Mouse (Mus musculus) Muller cell, postnatal 12 days (primary cell): ENCODE measurements around the gene Smco1.
"Not testable (repeated sequence)": the region's sequence is repeated elsewhere in the genome, so short reads cannot be mapped to it uniquely, and the experiment has no call there.

Experiments used
- DNase-seq: peaks from one replicate; pipeline ENCODE4 v3.0.0-alpha.2; 2015; ENCODE audit errors: inconsistent ontology term

The Smco1 gene

GRCm38 (mm10) chr16:32271291-32271690, at the start of gene Smco1:
Gene Smco1, plus strand, starts transcription at chr16:32271468.
- DNase-seq: no peak

DNA sequence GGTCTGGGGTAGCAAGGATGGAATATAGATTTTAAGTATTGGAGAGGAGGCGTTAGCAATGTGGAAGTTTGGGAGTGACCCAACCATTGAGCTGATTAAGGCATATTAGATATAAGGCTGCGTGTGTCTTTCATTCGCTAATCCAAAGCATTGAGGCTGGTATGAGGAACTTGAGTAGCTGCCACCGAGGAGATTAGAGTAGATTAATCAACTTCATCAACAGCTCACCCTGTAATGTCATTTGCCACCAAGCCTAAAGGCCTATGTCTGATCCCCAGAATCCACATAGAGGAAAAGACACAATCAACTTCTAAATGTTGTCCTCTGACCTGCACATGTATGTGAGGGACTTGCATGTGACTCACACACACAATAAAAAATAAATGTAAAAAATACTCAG, 49.5 kb upstream of the Smco1 start:
- DNase-seq: no peak

DNA sequence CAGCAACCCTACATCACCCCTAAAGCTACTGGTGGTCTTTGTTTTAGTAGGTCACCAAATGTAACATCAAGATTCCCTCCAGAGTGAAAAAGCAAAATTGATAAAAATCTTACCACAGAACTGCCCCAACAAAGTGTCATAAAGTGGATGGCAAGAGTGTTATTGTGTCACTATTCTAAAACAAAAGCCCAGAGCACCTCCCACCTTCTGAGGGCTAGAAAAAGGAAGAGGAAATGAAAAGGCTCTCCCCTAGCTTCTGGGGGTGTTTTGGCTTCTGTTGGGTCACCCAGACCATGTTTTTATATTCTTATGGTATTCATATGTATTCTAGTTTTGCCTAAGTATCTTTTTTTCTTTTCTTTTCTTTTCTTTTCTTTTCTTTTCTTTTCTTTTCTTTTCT, 48.9 kb upstream of the Smco1 start:
- no peak for DNase-seq

GRCm38 (mm10) chr16:32232050-32232449, 39.2 kb upstream of the Smco1 start:
- DNase-seq: not testable (repeated sequence)

DNA sequence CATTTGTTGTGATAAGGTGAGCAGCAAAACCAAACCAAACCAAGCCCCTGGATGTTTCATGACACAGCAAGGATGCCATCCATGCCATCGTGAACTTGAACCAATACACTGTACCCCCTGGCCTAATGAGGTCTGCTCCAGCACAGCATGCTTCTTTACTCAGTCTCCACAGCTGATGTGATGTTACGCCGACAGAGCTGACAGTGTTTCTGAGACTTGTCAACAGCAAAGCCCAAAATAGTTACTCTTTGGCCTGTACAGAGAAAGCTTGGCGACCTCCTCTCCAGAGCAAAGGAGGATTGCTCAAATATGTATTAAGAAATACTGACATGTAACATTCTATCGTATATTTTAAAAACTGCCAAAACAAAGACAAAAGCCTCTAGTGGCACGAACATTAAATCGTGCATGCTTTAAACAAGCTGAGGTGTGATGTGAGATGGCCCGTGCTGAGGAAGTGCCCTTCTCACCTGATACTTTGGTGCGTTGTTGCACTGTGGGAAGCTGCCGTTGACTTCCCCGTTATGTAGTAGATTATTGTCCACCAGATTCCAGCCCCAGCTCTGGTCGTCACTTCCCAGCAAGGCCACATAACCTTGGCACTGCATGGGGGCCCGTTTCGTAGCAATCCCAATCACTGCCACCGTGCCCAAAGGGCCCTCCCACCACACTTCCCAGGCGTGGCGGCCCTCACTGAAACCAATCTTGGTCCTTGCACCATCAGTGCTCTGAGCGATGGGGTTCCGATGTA, 33.2 kb upstream of the Smco1 start:
- DNase-seq: no peak

DNA sequence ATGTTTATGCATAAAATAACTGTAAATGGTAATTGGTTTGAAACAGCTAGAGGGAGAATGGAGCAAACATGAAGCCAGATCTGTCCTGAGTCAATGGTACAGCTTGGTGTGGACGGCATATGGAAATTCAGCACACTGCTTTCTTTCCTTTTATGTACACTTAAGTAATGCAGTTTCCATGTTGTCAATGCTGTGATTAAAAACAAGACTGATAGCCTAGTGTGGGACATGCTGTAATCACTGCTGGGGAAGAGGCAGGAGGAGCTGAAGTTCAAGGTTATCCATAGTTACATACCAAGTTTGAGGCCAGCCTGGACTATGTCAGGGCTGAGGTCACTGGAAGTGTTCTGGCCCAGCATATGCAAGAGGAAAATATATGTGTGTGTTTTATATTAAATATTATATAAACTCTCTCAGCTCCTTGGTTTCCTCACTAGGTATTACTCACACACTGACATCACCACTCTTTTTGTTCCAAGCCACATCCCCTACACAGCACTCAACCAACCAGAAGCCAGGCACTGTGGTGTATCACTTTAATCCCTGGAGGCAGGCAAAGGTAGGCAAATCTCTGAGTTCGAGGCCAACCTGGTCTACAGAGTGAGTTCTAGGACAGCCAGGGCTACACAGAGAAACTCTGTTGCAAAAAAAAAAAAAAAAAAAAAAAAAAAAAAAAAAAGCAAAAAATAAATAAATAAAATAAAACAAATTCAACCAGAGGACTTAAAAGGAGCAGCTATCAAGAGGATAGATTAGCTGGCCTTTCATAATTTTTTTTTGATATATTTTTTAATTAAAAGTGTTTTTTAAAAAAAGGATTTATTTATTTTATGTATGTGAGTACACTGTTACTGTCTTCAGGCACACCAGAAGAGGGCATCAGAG, 31.6 kb upstream of the Smco1 start:
- no peak for DNase-seq

DNA sequence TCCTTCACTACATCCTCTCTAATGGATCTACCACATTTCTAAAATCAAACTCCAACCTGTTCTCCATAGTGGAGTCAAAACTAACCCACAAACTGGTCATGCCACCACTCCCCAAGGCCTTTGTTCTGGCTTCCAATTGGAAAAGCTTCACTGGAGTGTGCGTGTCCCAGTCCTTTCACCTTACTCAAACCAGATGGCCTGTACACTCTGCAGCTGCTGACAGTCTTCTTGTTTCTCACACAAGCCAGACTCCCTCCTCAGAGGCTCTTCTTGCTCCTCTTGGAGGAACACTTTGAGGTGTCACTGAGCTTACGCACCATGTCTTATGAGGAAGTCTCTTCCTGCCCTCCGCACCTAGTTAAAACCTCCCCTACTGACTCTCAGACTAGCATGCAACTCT, 27.4 kb upstream of the Smco1 start:
- no peak for DNase-seq

- peak; percentile 45 for DNase-seq
These were observed 24.9 kb upstream of the Smco1 start for GRCm38 (mm10) chr16:32246351-32246791.

DNA sequence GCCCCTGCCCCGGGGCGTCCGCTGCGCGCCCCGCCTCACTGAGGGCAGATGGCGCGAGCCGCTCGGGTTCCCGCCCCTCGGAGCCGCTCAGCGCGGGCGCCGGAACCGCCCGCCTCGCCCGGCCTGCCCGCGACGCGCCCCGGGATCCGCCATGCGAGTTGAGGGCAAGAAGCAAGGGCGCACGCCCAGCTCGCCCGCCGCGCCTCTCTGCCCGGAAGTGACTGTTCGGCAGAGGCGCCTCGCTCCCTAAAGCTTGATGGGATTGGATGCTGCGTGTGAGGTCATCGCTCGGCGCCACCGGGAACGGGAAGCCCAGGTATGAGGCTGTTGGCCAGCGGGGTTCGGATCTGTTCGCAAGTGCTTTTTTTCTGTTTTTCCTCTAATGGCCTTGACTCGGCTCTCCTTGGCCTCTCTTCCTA, 24.3 kb upstream of the Smco1 start, which contains the start of the genes Fbxo45 and Wdr53:
Gene Fbxo45 (minus strand): TSS at position 207 of the 419 bp plus-strand sequence.
Gene Wdr53 (plus strand): TSS at position 276 of the 419 bp plus-strand sequence.
- peak; percentile 98 for DNase-seq

- DNase-seq: not testable (repeated sequence)
These were observed 7.0 kb upstream of the Smco1 start for GRCm38 (mm10) chr16:32264225-32264624.

DNA sequence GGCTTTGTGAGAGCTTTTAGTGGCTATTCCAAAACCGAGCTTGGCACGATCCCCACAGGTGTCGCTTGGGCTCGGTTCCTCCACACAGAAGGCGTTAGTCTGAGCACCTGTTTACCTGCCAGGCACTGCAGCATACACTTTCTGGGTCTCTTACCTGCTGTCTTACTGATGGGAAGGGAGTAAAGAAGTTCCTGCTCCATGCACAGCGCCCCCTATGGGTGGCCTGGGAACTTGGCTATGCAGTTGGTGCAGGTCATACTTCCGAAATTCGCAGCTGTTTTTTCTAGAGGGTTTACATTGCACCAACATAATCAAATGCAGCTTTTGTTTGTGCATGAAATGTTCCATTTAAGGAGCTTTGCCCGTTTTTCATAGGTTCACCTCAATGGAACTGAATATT, 2.1 kb downstream of the Smco1 start:
- no peak for DNase-seq

DNA sequence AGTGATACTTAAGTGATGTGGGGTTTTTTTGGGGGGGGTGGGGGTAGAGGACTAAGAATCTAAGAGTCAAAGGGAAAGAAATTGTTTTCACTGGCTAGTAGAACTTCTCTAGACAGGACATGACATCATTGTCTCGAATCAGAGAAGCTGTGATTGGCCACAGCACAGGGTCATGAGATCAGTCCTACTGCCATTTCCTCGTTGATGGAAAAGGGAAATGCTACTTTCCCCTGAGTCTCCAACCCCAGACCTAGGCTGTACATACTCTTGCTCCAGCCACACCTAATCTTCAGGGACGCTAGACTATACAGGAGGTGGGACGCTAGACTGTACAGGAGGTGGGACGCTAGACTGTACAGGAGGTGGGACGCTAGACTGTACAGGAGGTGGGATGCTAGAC, 3.8 kb downstream of the Smco1 start:
- no peak for DNase-seq

DNA sequence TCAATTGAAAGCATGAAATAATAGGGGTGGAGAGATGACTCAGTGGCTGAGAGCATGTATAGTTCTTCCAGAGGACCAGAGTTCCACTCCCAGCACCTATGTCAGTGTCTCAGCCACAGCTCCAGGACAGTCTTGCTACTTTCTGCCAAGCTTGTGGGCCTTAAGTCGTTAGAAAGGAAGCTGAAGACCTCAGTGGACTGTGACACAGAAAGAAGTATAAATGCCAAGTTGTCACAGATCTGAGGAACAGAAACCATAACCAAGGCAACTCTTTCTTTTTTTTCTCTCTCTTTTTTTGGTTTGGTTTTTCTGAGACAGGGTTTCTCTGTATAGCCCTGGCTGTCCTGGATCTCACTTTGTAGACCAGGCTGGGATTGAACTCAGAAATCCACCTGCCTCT, 4.6 kb downstream of the Smco1 start:
- no peak for DNase-seq

- DNase-seq: peak; percentile 91
These were observed 6.3 kb downstream of the Smco1 start, which contains the start of gene Rnf168 for GRCm38 (mm10) chr16:32277308-32278256. Gene Rnf168, plus strand, starts transcription at chr16:32277459.

GRCm38 (mm10) chr16:32278396-32278795, 7.1 kb downstream of the Smco1 start:
- no peak for DNase-seq

DNA sequence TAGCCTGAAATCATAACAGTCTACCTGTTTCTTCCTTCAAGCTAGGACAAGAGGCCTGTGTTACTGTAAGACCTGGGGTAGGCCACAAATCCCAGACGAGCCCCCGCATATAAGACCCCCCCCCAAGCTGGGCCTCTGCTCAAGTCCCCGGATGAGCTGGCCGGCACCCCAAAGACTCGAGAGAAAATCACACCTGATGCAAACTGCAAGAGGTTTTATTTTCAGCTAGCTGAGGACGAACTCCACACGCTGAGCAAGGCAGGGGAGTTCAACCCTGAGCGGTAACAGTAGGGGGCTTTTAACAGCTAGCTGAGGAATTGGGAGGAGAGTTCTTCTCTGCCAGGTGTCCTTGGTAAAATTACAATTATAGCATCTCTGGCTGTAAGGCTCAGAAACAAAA, 8.9 kb downstream of the Smco1 start:
- no peak for DNase-seq

DNA sequence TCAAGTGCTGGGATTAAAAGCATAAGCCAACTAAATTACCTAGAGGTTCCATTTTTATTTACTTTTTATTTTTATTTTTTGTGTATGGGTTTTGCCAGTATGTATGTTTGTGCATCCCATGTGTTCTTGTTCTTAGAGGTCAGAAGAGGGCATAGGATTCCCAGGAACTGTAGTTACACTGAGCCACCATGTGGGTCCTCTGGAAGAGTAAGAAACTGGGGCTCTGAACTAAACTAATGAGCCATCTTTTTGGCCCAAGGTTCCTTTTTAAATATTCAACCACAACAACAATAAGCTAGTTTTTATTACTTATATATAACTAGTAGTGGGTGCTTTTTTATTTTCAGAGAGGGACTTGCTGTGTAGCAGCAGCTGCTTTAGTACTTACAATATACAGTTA, 11.3 kb downstream of the Smco1 start:
- no peak for DNase-seq

GRCm38 (mm10) chr16:32291821-32292220, 20.6 kb downstream of the Smco1 start:
- DNase-seq: no peak

DNA sequence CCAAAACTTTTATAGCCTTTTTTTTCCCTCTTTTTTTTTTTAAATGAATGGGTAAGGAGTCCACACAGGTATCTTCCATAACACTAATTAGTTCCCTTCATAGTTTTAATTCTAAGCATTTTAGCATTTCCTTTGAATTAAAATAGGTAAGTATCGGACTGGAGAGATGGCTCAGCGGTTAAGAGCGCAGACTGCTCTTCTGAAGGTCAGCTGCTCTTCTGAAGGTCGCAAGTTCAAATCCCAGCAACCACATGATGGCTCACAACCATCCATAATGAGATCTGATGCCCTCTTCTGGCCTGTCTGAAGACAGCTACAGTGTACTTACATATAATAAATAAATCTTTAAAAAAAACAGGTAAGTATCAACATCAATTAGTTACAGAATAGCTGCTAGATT, 28.3 kb downstream of the Smco1 start:
- not testable (repeated sequence) for DNase-seq

GRCm38 (mm10) chr16:32303046-32303445, 31.8 kb downstream of the Smco1 start:
- no peak for DNase-seq

DNA sequence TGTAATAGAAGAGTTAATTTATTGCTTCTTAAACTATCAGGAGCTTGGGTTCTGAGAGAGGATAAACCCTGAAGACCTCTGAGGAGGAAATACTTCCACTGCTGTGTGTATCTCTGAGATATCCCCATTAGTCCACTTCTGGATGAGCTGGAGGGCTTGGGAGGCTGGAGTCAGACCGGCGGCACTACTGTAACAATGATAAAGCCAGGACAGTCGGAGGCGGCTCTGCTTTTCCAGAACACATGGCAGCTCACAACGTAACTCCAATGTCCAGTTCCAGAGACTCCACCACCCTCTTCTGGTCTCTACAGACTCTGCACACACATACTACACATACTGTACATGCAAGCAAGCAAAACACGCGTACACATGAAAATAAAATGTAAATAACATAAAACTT, 32.6 kb downstream of the Smco1 start:
- DNase-seq: no peak
